In genomic region chr6:113741425-113741824, GRCm38 (mm10) we compare ENCODE assay signal across 24 mouse cellular contexts. TPM values are rescaled to one million over a fixed set of nuclear protein-coding genes. Genes with fewer than 3 reads are reported as not detected.
DNase-seq lines count a peak whose midpoint lies in the region; ATAC-seq and TF ChIP-seq lines count a peak whose summit lies in the region.
"Had no signal": no experiment of that assay in that cellular context is flagged by ENCODE, and none has a peak within 500 bp of the region (broad histone marks: within the 10 kb centered on the region; RNA-seq: fewer than 3 reads in every experiment).

No protein-coding gene starts in this region.

- H3K4me3 ChIP-seq in forebrain, postnatal 0 days (ENCODE audit: low read depth, low read length): no peak overlapping the region
- H3K4me3 ChIP-seq in forebrain, embryonic 14.5 days (ENCODE audit: low read depth, low read length): no peak overlapping the region
- no peak overlapping the region for H3K4me3 ChIP-seq in layer of hippocampus, adult 2 months
- H3K4me3 ChIP-seq in MEL (ENCODE audit: control insufficient read depth in 1 of 2, insufficient read depth in 1 of 2, low read depth in 2 of 2, low read length in 2 of 2): no peak overlapping the region

- no peak for TF ChIP-seq EP300 in MEL (IDR thresholded peaks at IDR 0.05; ENCODE audit: low read depth in 1 of 2, low read length in 2 of 2)

- H3K4me1 ChIP-seq in forebrain, postnatal 0 days (ENCODE audit: insufficient read depth): peaks cover 11% of the 10 kb centered on the region
- peaks cover 6% of the 10 kb centered on the region for H3K4me1 ChIP-seq in forebrain, embryonic 14.5 days (ENCODE audit: control insufficient read depth, insufficient read depth, low read length)
- peaks cover 0 to 9% of the 10 kb centered on the region in 2 experiments; a peak in 3 of 4 replicates for H3K4me1 ChIP-seq in MEL (ENCODE audit: control insufficient read depth in 1 of 2, insufficient read depth in 2 of 2, low read length in 2 of 2)

- H3K9ac ChIP-seq in forebrain, postnatal 0 days: no peak overlapping the region
- H3K9ac ChIP-seq in forebrain, embryonic 14.5 days (ENCODE audit: low read length): no peak overlapping the region
- H3K9ac ChIP-seq in MEL (ENCODE audit: control insufficient read depth, low read depth, low read length, poor library complexity, severe bottlenecking): no peak overlapping the region

- H3K9me3 ChIP-seq in forebrain, postnatal 0 days (ENCODE audit: low read length): no peaks in the 10 kb centered on the region
- H3K9me3 ChIP-seq in forebrain, embryonic 14.5 days (replicated peaks; ENCODE audit: control insufficient read depth, low read length): no peaks in the 10 kb centered on the region
- H3K9me3 ChIP-seq in MEL (replicated peaks; ENCODE audit: insufficient read depth, low read length): no peaks in the 10 kb centered on the region
- H3K9me3 ChIP-seq: embryonic facial prominence, embryonic 13.5 days; heart, embryonic 13.5 days; hindbrain, embryonic 13.5 days had no signal

- no peak for TF ChIP-seq CTCF in forebrain, postnatal 0 days (IDR thresholded peaks at IDR 0.05; ENCODE audit: low read depth)
- TF ChIP-seq CTCF in layer of hippocampus, adult 2 months (conservative IDR thresholded peaks at IDR 0.05): no peak
- TF ChIP-seq CTCF in MEL (IDR thresholded peaks at IDR 0.05 in 2 of 3, conservative IDR thresholded peaks at IDR 0.05 in 1 of 3; ENCODE audit: control insufficient read depth in 1 of 3, insufficient read depth in 1 of 3, low read depth in 2 of 3, low read length in 3 of 3, poor library complexity in 1 of 3, severe bottlenecking in 1 of 3): no peak

- DNase-seq in forebrain, postnatal 0 days: no peak
- no peak for DNase-seq in forebrain, embryonic 14.5 days (ENCODE audit: low spot score)
- DNase-seq in layer of hippocampus, adult 2 months (ENCODE audit: low spot score in 2 of 2): no peak
- no peak for DNase-seq in layer of hippocampus, postnatal 10 days (ENCODE audit: low spot score in 2 of 2)
- DNase-seq in MEL (ENCODE audit: low read depth, low spot score): peak; percentile 12
- DNase-seq in brain, adult 2 months (ENCODE audit: low read depth, low spot score): peak; percentile 51
- no peak for DNase-seq in cerebellum, postnatal 10 days
- DNase-seq in spleen, adult 12 weeks (ENCODE audit: low spot score): no peak
- DNase-seq: adrenal gland, adult 2 months; adrenal gland, postnatal 25 days; cerebellum, adult 11 months; cerebellum, adult 8-10 months; cerebellum, postnatal 25 days; gastrocnemius, adult 2 months; gastrocnemius, postnatal 25 days; kidney, adult 11 months had no signal

- H3K36me3 ChIP-seq in forebrain, postnatal 0 days (ENCODE audit: insufficient read depth): peaks cover 14% of the 10 kb centered on the region
- H3K36me3 ChIP-seq in forebrain, embryonic 14.5 days (ENCODE audit: control insufficient read depth, insufficient read depth, low read length): peaks cover 18% of the 10 kb centered on the region
- H3K36me3 ChIP-seq in MEL (ENCODE audit: control insufficient read depth in 1 of 2, insufficient read depth in 2 of 2, low read length in 2 of 2): peaks cover 5 to 7% of the 10 kb centered on the region in 2 experiments; a peak in 2 of 4 replicates

- H3K4me2 ChIP-seq in forebrain, postnatal 0 days (ENCODE audit: low read depth): no peak overlapping the region
- H3K4me2 ChIP-seq in forebrain, embryonic 14.5 days (ENCODE audit: low read length): no peak overlapping the region

- no peak for ATAC-seq in forebrain, postnatal 0 days
- no peak for ATAC-seq in forebrain, embryonic 14.5 days

- no peak for TF ChIP-seq POLR2A in MEL (IDR thresholded peaks at IDR 0.05; ENCODE audit: control insufficient read depth in 1 of 2, insufficient read depth in 1 of 2, low read depth in 1 of 2, low read length in 2 of 2, poor library complexity in 1 of 2)

- TF ChIP-seq RAD21 in MEL (IDR thresholded peaks at IDR 0.05; ENCODE audit: low read depth, low read length): no peak

- 71% methylated on average over 2 of the region's 2 CpGs for WGBS in forebrain, postnatal 0 days
- 62% methylated on average over 2 of the region's 2 CpGs for WGBS in forebrain, embryonic 14.5 days

- H3K79me2 ChIP-seq in MEL (ENCODE audit: control insufficient read depth, insufficient read depth, low read length, poor library complexity): peaks cover 28% of the 10 kb centered on the region

- peak overlapping the region; percentile 69 for H3K27ac ChIP-seq in forebrain, postnatal 0 days (ENCODE audit: low read depth, low read length)
- H3K27ac ChIP-seq in forebrain, embryonic 14.5 days (ENCODE audit: low read depth, low read length): no peak overlapping the region
- H3K27ac ChIP-seq in layer of hippocampus, adult 2 months: peak overlapping the region; percentile 91; the same call in 1 of the 2 replicates
- no peak overlapping the region for H3K27ac ChIP-seq in MEL (ENCODE audit: control insufficient read depth, low read depth, low read length)
- H3K27ac ChIP-seq: embryonic facial prominence, embryonic 13.5 days; heart, embryonic 13.5 days had no signal

- no peaks in the 10 kb centered on the region for H3K27me3 ChIP-seq in forebrain, postnatal 0 days (ENCODE audit: insufficient read depth, low read length)
- H3K27me3 ChIP-seq in forebrain, embryonic 14.5 days (replicated peaks; ENCODE audit: control insufficient read depth, insufficient read depth, low read length): no peaks in the 10 kb centered on the region
- H3K27me3 ChIP-seq in MEL (ENCODE audit: control insufficient read depth in 1 of 2, insufficient read depth in 2 of 2, low read length in 2 of 2): peaks cover 4 to 5% of the 10 kb centered on the region in 2 experiments; a peak in 3 of 4 replicates

TF ChIP-seq in MEL, 35 proteins besides CTCF, POLR2A, EP300 and RAD21:
- no peak for TF ChIP-seq MAFK (IDR thresholded peaks at IDR 0.05; ENCODE audit: borderline replicate concordance, low read depth, low read length)
- TF ChIP-seq BHLHE40 (IDR thresholded peaks at IDR 0.05; ENCODE audit: borderline replicate concordance, low read depth, low read length): no peak
TF ChIP-seq in MEL: peak in this region for 0.

RNA-seq across cellular contexts. Expression of gene Sec13, which starts 0.9 kb away (rescaled TPM):
- 167 and 189 TPM in 2 replicates for total RNA-seq in forebrain, postnatal 0 days (2014; rRNA removed)
- 183 and 194 TPM in 2 replicates for polyA plus RNA-seq in forebrain, postnatal 0 days (2015; fragmentation: Nextera tagmentation; extraction: Ambion mirVana)
- 288 and 299 TPM in 2 replicates for polyA plus RNA-seq in forebrain, embryonic 14.5 days (2014; fragmentation: Nextera tagmentation; extraction: Ambion mirVana)
- total RNA-seq in layer of hippocampus, adult 2 months (2021): 10 to 100 TPM; 73.4 to 77.3 TPM
- total RNA-seq in layer of hippocampus, postnatal 10 days (2021): 10 to 100 TPM; 80.0 to 84.4 TPM
- 269 and 277 TPM in 2 replicates for total RNA-seq in MEL (2012; rRNA removed)
- 100 to 1,000 TPM; 182 to 209 TPM for polyA plus RNA-seq in MEL (2012; ENCODE audit: insufficient read depth in 1 of 2, insufficient read length in 2 of 2, low read depth in 1 of 2, low replicate concordance in 2 of 2, missing spikeins in 1 of 2)

RNA-seq across cellular contexts. Expression of gene Ghrl, which starts 21.7 kb away (rescaled TPM):
- not detected in 2 replicates for total RNA-seq in forebrain, postnatal 0 days (2014; rRNA removed)
- polyA plus RNA-seq in forebrain, postnatal 0 days (2015; fragmentation: Nextera tagmentation; extraction: Ambion mirVana): 0.61 TPM in 1 of 2 replicates, not detected in the other
- polyA plus RNA-seq in forebrain, embryonic 14.5 days (2014; fragmentation: Nextera tagmentation; extraction: Ambion mirVana): 0.54 and 0.66 TPM in 2 replicates
- total RNA-seq in layer of hippocampus, adult 2 months (2021): not detected
- under 1 TPM in 1 of 2 experiments, not detected in 1; 0.69 TPM for total RNA-seq in layer of hippocampus, postnatal 10 days (2021)
- total RNA-seq in MEL (2012; rRNA removed): 0.26 and 0.81 TPM in 2 replicates
- polyA plus RNA-seq in MEL (2012; ENCODE audit: insufficient read depth in 1 of 2, insufficient read length in 2 of 2, low read depth in 1 of 2, low replicate concordance in 2 of 2, missing spikeins in 1 of 2): 1 to 10 TPM in 1 of 2 experiments, not detected in 1; 2.8 TPM
- total RNA-seq: adrenal gland, adult 2 months; adrenal gland, postnatal 25 days; CH12.LX; gastrocnemius, postnatal 25 days; heart, adult 18-20 months; hematopoietic stem cell, adult 5-6 weeks; hindbrain, postnatal 0 days had no signal
- polyA plus RNA-seq: adrenal gland, adult 2 months; heart, embryonic 13.5 days; heart, postnatal 0 days had no signal

RNA-seq across cellular contexts. Expression of gene Tatdn2, which starts 44.6 kb away (rescaled TPM):
- total RNA-seq in forebrain, postnatal 0 days (2014; rRNA removed): 67.0 and 69.2 TPM in 2 replicates
- polyA plus RNA-seq in forebrain, postnatal 0 days (2015; fragmentation: Nextera tagmentation; extraction: Ambion mirVana): 1.4 and 1.7 TPM in 2 replicates
- polyA plus RNA-seq in forebrain, embryonic 14.5 days (2014; fragmentation: Nextera tagmentation; extraction: Ambion mirVana): 1.1 and 1.6 TPM in 2 replicates
- total RNA-seq in layer of hippocampus, adult 2 months (2021): 10 to 100 TPM; 60.4 to 67.8 TPM
- total RNA-seq in layer of hippocampus, postnatal 10 days (2021): 10 to 100 TPM; 59.7 to 74.3 TPM
- total RNA-seq in MEL (2012; rRNA removed): 111 and 136 TPM in 2 replicates
- polyA plus RNA-seq in MEL (2012; ENCODE audit: insufficient read depth in 1 of 2, insufficient read length in 2 of 2, low read depth in 1 of 2, low replicate concordance in 2 of 2, missing spikeins in 1 of 2): 100 to 1,000 TPM; 102 to 121 TPM

Comparison
In these comparisons a context has a peak if more than half of its experiments do, and no peak if none do; other contexts are left out.
1. H3K27ac ChIP-seq: peak in forebrain, postnatal 0 days (single experiment) and layer of hippocampus, adult 2 months (single experiment); none in forebrain, embryonic 14.5 days (single experiment) and MEL (single experiment).
2. DNase-seq: peak in MEL (single experiment) and brain, adult 2 months (single experiment); none in forebrain, postnatal 0 days (single experiment), forebrain, embryonic 14.5 days (single experiment), layer of hippocampus, adult 2 months (0 of 2), layer of hippocampus, postnatal 10 days (0 of 2), cerebellum, postnatal 10 days (0 of 2) and spleen, adult 12 weeks (single experiment).